ENCODE assay signal across 18 mouse cellular contexts in the genomic region with DNA sequence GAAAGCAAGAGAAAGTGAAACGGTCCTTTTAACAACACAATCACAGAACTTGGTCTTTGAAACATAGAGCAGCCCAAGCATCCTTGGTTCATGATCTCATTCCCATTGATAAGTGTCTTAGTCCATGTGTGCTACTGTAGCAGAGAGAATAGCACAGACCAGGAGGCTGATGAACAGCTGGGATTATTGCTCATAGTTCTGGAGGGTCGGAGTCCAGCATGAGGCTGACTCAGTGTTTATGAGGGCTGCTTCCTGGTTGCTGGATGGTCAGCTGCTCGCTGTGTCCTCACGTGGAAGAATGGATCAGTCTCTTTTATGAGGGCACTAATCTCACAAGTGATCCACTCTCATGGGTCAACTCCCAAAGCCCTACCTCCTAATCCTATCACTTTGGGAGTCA.
"Had no signal": no experiment of that assay in that cellular context is flagged by ENCODE, and none has a peak within 500 bp of the region (broad histone marks: within the 10 kb centered on the region; RNA-seq: fewer than 3 reads in every experiment).

No protein-coding gene starts in this region.

- H3K4me1 ChIP-seq: midbrain, embryonic 12.5 days; midbrain, embryonic 15.5 days; stomach, embryonic 15.5 days had no signal

- H3K4me3 ChIP-seq: limb, embryonic 12.5 days; limb, embryonic 15.5 days; midbrain, embryonic 12.5 days; midbrain, embryonic 15.5 days; stomach, embryonic 15.5 days had no signal

- DNase-seq: kidney, adult 2 months; kidney, postnatal 25 days; left cerebral cortex, postnatal 4 days; liver, postnatal 0 days; lung, embryonic 14.5 days; spleen, adult 18-20 months; thymus, adult 18-20 months; thymus, postnatal 36 days had no signal

- H3K27ac ChIP-seq: kidney, postnatal 0 days; limb, embryonic 12.5 days; limb, embryonic 15.5 days; liver, embryonic 14.5 days; macrophage; midbrain, embryonic 12.5 days; midbrain, embryonic 15.5 days; stomach, embryonic 15.5 days had no signal

- H3K4me2 ChIP-seq: limb, embryonic 12.5 days; limb, embryonic 15.5 days; liver, embryonic 11.5 days; lung, embryonic 14.5 days; midbrain, embryonic 12.5 days; midbrain, embryonic 15.5 days; stomach, embryonic 15.5 days had no signal

- H3K36me3 ChIP-seq: limb, embryonic 15.5 days; midbrain, embryonic 12.5 days; midbrain, embryonic 15.5 days; stomach, embryonic 15.5 days had no signal

- H3K9me3 ChIP-seq: limb, embryonic 12.5 days; limb, embryonic 15.5 days; midbrain, embryonic 12.5 days; midbrain, embryonic 15.5 days; stomach, embryonic 15.5 days had no signal

- H3K9ac ChIP-seq: limb, embryonic 12.5 days; limb, embryonic 15.5 days; liver, embryonic 14.5 days; liver, postnatal 0 days; lung, embryonic 14.5 days; midbrain, embryonic 12.5 days; midbrain, embryonic 15.5 days; stomach, embryonic 15.5 days had no signal

- H3K27me3 ChIP-seq: limb, embryonic 12.5 days; limb, embryonic 15.5 days; midbrain, embryonic 12.5 days; midbrain, embryonic 15.5 days; stomach, embryonic 15.5 days had no signal

- ATAC-seq: liver, postnatal 0 days; lung, postnatal 0 days; midbrain, embryonic 15.5 days had no signal
